Mouse (Mus musculus): ENCODE data around the gene C130032M10Rik.

DNA sequence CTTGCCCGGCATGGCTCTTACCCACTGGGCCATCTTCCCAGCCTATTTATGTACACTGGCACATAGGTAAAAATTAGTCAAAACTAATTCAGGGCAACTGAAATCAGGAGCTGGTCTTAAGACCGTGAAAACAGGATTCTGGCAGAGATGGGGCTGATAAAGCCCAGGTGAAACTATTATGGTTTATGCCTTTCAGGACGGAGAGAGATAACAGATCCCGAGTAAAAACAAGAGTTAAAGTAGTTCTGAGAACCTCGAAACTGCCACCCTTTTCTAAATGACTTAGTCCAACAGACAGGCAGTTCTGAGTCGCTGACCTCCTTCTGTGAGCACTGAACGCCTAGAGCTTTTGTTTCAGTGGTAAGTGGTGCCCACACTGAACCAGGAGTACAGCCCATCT is 43.6 kb upstream of the C130032M10Rik start:
- TF ChIP-seq CTCF (IDR thresholded peaks at IDR 0.05; ENCODE audit: borderline replicate concordance, insufficient read depth, low read length) (no peak), POLR2A (IDR thresholded peaks at IDR 0.05; ENCODE audit: low read depth, low read length) (no peak)
